Mouse (Mus musculus) left cerebral cortex, postnatal 14 days (tissue): Measurements from ENCODE around the gene Brdt. TPM values are rescaled to one million over a fixed set of nuclear protein-coding genes. Genes with fewer than 3 reads are reported as not detected.
A peak's percentile ranks its signal among the peaks of the same experiment; 100 is the strongest.

Experiments
- DNase-seq, 2 experiments: peaks; one replicate each; pipeline ENCODE4 v3.0.0; 2021 to 2022; ENCODE audit warnings: low spot score in 2 of 2, mixed read lengths in 1 of 2
- intact Hi-C: fragments of 180-260 bp; cut with DNase I; formaldehyde crosslinking; loops from one replicate; pipeline ENCODE4 v1.15.1; 2025
- total RNA-seq, 2 experiments: library from RNA; stranded (reverse); gene quantifications; 2 replicates each; pipeline ENCODE4 v1.2.3; 2021

The Brdt gene
- total RNA-seq, 2 experiments from 2014 or later = 13.1 to 15.0 TPM

GRCm38 (mm10) chr5:107403011-107403946, 72.3 kb downstream of the Brdt start:
- peak; percentile 26 to 27 for DNase-seq
- intact Hi-C loops = no loop called here

DNA sequence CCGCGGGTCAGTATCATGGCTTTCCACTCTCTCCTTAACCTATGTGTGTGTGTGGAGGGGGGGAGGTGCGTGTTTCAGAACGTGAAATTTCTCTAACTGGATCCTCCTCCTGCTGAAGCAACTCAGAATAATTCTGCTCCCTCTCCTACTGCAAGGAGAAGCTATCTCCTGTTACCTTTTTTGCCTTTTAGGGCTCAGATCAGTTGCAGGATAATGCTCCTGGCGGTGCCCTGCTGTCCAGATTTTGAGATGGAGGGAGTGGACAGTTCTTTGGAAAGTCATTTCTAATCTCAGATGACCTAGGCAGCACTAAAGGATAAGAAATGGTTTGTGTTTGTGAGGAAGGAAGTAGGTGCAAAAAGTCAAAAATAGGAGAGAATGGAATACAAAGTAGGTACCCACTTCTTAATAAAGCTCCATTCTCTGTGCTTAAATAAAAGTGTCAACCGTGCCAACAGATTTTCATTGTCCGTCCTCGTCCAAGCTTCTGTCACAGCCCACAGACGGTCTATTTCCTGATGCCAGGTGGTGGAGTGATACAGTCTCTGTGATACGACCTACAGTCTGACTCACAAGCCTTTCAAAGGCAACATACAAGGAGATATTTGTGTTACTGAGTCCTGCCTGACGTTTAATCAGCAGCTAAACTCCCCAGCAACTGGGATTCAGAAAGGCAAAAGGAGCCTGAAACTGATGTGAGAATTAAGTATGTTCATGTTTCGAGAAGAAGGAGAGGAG, 73.2 kb downstream of the Brdt start:
- peak; percentile 65 to 73 for DNase-seq
- intact Hi-C loops = no loop called here

GRCm38 (mm10) chr5:107405361-107405760, 74.4 kb downstream of the Brdt start:
- intact Hi-C loops = no loop called here
- DNase-seq = peak; percentile 72 to 87

DNA sequence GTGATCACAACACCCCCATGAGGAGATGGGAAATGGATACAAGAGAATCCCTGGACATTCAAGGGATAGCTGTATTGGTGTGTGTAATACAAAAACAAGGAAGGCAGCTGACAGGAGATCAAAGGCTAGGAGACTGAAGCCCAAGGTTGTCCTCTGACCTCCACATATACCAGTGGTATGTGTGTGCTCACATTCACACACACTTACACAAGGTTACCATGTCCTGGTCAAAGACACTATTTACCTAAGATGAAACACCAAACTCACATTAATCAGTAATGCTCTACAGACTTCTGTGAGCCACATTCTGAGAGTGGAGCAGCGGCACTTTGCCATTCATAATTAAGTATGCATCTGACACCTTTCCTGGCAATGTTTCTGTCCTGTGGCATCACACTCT, 79.3 kb downstream of the Brdt start:
- intact Hi-C loops = loop anchor here (5.0 kb wide), 1 partner anchor 87 kb away; no protein-coding TSS in a partner anchor
- no peak for DNase-seq

- no peak for DNase-seq
- intact Hi-C loops = loop anchor here (5.0 kb wide), 1 partner anchor 86 kb away; no protein-coding TSS in a partner anchor
These were observed 80.4 kb downstream of the Brdt start for GRCm38 (mm10) chr5:107411326-107411725.

DNA sequence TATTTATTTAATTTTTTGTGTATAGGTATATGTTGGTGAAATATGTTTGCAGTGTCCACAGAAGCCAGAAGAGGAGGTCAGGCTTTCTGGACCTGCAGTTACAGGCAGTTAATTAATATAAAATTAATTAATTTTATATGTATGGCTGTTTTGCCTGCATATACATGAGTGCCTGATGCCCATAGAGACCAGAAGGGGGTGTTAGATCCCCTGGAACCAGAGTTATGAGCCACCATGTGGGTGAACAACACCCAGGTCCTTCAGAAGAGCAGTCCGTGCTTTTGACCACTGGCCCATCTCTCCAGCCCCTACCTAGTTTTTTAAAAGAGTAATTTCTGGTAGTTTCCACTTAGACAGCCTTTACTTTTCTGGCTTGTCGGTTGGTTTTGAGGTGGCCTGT, 81.3 kb downstream of the Brdt start:
- DNase-seq = no peak
- intact Hi-C loops = loop anchor here (5.0 kb wide), 1 partner anchor 85 kb away; no protein-coding TSS in a partner anchor

GRCm38 (mm10) chr5:107415098-107415497, 84.1 kb downstream of the Brdt start:
- no peak for DNase-seq
- intact Hi-C loops = no loop called here

- no peak for DNase-seq
- intact Hi-C loops = no loop called here
These were observed 90.7 kb downstream of the Brdt start for GRCm38 (mm10) chr5:107421676-107422075.

DNA sequence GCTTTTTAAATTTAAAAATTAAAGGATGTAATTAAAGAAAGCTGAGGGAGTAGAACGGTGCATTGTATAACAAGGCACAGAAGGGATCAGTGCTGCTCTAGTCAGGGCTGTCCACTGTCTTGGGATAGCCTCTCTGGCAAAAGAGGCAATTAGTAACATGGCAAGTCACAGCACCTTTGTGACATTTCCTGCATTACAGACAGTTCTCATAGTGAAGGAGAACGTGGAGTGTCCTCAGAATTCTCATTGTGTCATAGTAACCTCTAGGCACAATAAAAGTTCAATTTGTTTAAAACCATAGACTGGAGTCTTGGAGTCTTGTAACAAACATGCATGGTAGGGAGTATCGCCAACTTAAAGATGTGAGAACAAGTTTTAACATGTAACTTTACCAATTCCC, 100.3 kb downstream of the Brdt start, which contains the start of gene Lpcat2b:
TSS of gene Lpcat2b (plus strand) at position 301 of the 400 bp plus-strand sequence.
- DNase-seq = no peak
- intact Hi-C loops = no loop called here

GRCm38 (mm10) chr5:107434001-107434400, 103.0 kb downstream of the Brdt start:
- intact Hi-C loops = no loop called here
- DNase-seq = no peak

DNA sequence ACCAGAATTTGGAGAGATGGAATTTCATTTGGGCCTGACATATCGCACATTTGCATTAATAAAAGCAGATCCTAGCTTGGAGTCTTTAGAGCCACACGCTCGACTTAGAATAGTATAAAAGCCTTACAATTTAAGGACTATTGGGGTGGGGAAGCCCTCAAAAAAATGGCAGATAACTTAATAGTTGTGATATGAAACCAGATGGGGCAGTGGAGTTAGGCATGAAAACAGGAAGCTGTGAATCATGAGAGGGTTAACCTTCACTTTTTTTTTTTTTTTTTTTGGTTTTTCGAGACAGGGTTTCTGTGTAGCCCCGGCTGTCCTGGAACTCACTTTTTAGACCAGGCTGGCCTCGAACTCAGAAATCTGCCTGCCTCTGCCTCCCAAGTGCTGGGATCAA, 105.2 kb downstream of the Brdt start:
- no peak for DNase-seq

More for the DNA sequence above, 105.2 kb downstream of the Brdt start:
- intact Hi-C loops = no loop called here

Other genes starting within 250 kb of the Brdt start
- gene Tgfbr3, start 41.5 kb upstream of the Brdt start, total RNA-seq = 1 to 10 TPM; 9.3 TPM
- 10 to 100 TPM; 71.7 to 76.4 TPM for gene Ephx4, start 71.6 kb downstream of the Brdt start, total RNA-seq
- gene Lpcat2b, start 100.4 kb downstream of the Brdt start, total RNA-seq = under 1 TPM; 0.13 to 0.42 TPM
- gene Btbd8, start 106.8 kb downstream of the Brdt start, total RNA-seq = 100 to 1,000 TPM; 142 to 145 TPM
- under 1 TPM; 0.66 to 0.76 TPM for gene Gm42669, start 176.5 kb downstream of the Brdt start, total RNA-seq
- gene 1700028K03Rik, start 203.6 kb downstream of the Brdt start, total RNA-seq = 1 to 10 TPM in 1 of 2 experiments, under 1 TPM in 1; 0.55 to 1.1 TPM